Mouse (Mus musculus) forebrain, postnatal 0 days (tissue): ENCODE results near the gene Cars. TPM values are rescaled to one million over a fixed set of nuclear protein-coding genes. Genes with fewer than 3 reads are reported as not detected.

Source experiments
- ATAC-seq: fragments of 200-750 bp; cut with Nextera tagmentation; 2 replicates; pipeline ENCODE4 v1.8.0; 2017; ENCODE audit warnings: mild to moderate bottlenecking, moderate library complexity
- DNase-seq: peaks from one replicate; pipeline ENCODE4 v3.0.0-alpha.2; 2015
- H3K27ac ChIP-seq: fragments of 300-500 bp; sonication (generic); 2 replicates; pipeline ENCODE4 v1.5.1; 2014; ENCODE audit warnings: low read depth, mild to moderate bottlenecking, antibody characterized with exemption, low read length, moderate library complexity, mixed read lengths
- H3K27me3 ChIP-seq: fragments of 300-500 bp; sonication (generic); 2 replicates; pipeline ENCODE4 v1.6.1; 2014; ENCODE audit warnings: mild to moderate bottlenecking, low read length, mixed read lengths; ENCODE audit not compliant: insufficient read depth
- H3K36me3 ChIP-seq: fragments of 300-500 bp; sonication (generic); 2 replicates; pipeline ENCODE4 v1.6.1; 2014; ENCODE audit warnings: mild to moderate bottlenecking, moderate library complexity; ENCODE audit not compliant: insufficient read depth
- H3K4me1 ChIP-seq: fragments of 300-500 bp; sonication (generic); 2 replicates; pipeline ENCODE4 v1.6.1; 2014; ENCODE audit warnings: antibody characterized with exemption; ENCODE audit not compliant: insufficient read depth
- H3K4me2 ChIP-seq: fragments of 300-500 bp; sonication (generic); 2 replicates; pipeline ENCODE4 v1.6.1; 2014; ENCODE audit warnings: low read depth, mild to moderate bottlenecking, moderate library complexity
- H3K4me3 ChIP-seq: fragments of 300-500 bp; sonication (generic); 2 replicates; pipeline ENCODE4 v1.5.1; 2014; ENCODE audit warnings: low read depth, low read length, mixed read lengths
- H3K9ac ChIP-seq: fragments of 300-500 bp; sonication (generic); 2 replicates; pipeline ENCODE4 v1.6.1; 2014; ENCODE audit warnings: mild to moderate bottlenecking
- H3K9me3 ChIP-seq: fragments of 300-500 bp; sonication (generic); 2 replicates; pipeline ENCODE4 v1.6.1; 2016; ENCODE audit warnings: low read length
- CTCF ChIP-seq: sonication (generic); IDR thresholded peaks from 2 replicates; pipeline ENCODE4 v1.5.1; 2016; ENCODE audit warnings: antibody characterized with exemption, control low read depth, low read depth
- WGBS: fragments of 180-500 bp; shearing (Covaris S2); extraction: QIAGEN DNeasy Blood & Tissue Kit; methylation state at CpG from one replicate; pipeline ENCODE4 v1.1.7; 2014; 5-methylcytosine and 5-hydroxymethylcytosine counted together
- polyA plus RNA-seq: library from polyadenylated mRNA; unstranded; fragments of >200 nt; fragmentation: Nextera tagmentation; extraction: Ambion mirVana; gene quantifications from 2 replicates; pipeline ENCODE4 v1.2.1, GENCODE M21; 2015
- total RNA-seq: library from RNA; depleted of rRNA; stranded (reverse); fragments of >200 nt; gene quantifications from 2 replicates; pipeline ENCODE4 v1.2.3, GENCODE M21; 2014

The Cars gene
- total and polyA plus RNA-seq, 2 experiments from 2014 or later, result 68.1 to 74.9 TPM

- Histone ChIP-seq H3K27me3 (no peaks in the 10 kb centered on the region), H3K4me1 (no peaks in the 10 kb centered on the region), H3K9ac (no peak overlapping the region), H3K36me3 (no peaks in the 10 kb centered on the region), H3K4me3 (no peak overlapping the region), H3K9me3 (no peaks in the 10 kb centered on the region), H3K4me2 (no peak overlapping the region), H3K27ac (no peak overlapping the region)
- no peak for TF ChIP-seq CTCF
- no peak for DNase-seq
- ATAC-seq, result no peak
- WGBS, result 63% methylated on average over 10 of the region's 10 CpGs
Measured at GRCm38 (mm10) chr7:143627555-143628286, 27.8 kb upstream of the Cars start.

GRCm38 (mm10) chr7:143626178-143626577, 26.3 kb upstream of the Cars start:
- ATAC-seq (no peak), DNase-seq (no peak)
- H3K9ac ChIP-seq, result no peak overlapping the region
- H3K9me3 ChIP-seq, result no peaks in the 10 kb centered on the region
- no peak overlapping the region for H3K4me2 ChIP-seq
- TF ChIP-seq CTCF, result no peak
- H3K4me1 ChIP-seq, result no peaks in the 10 kb centered on the region
- no peak overlapping the region for H3K27ac ChIP-seq
- WGBS, result 67% methylated on average over 2 of the region's 2 CpGs
- no peak overlapping the region for H3K4me3 ChIP-seq
- H3K27me3 ChIP-seq, result no peaks in the 10 kb centered on the region
- no peaks in the 10 kb centered on the region for H3K36me3 ChIP-seq

GRCm38 (mm10) chr7:143625151-143625550, 25.3 kb upstream of the Cars start:
- no peak overlapping the region for H3K4me2 ChIP-seq
- H3K4me1 ChIP-seq, result no peaks in the 10 kb centered on the region
- WGBS, result 75% methylated on average over 5 of the region's 5 CpGs
- TF ChIP-seq CTCF, result no peak
- no peak overlapping the region for H3K9ac ChIP-seq
- H3K4me3 ChIP-seq, result no peak overlapping the region
- no peaks in the 10 kb centered on the region for H3K36me3 ChIP-seq
- H3K9me3 ChIP-seq, result no peaks in the 10 kb centered on the region
- no peaks in the 10 kb centered on the region for H3K27me3 ChIP-seq
- ATAC-seq (no peak), DNase-seq (no peak)
- H3K27ac ChIP-seq, result no peak overlapping the region

- no peak overlapping the region for H3K9ac ChIP-seq
- no peak overlapping the region for H3K4me2 ChIP-seq
- H3K4me1 ChIP-seq, result no peaks in the 10 kb centered on the region
- 94% methylated on average over 3 of the region's 3 CpGs for WGBS
- H3K27ac ChIP-seq, result no peak overlapping the region
- no peak overlapping the region for H3K4me3 ChIP-seq
- H3K27me3 ChIP-seq, result no peaks in the 10 kb centered on the region
- TF ChIP-seq CTCF, result no peak
- DNase-seq (no peak), ATAC-seq (no peak)
- no peaks in the 10 kb centered on the region for H3K36me3 ChIP-seq
- H3K9me3 ChIP-seq, result no peaks in the 10 kb centered on the region
Measured at GRCm38 (mm10) chr7:143624561-143624960, 24.7 kb upstream of the Cars start.

GRCm38 (mm10) chr7:143620951-143621350, 21.1 kb upstream of the Cars start:
- no peak for ATAC-seq
- TF ChIP-seq CTCF, result no peak

GRCm38 (mm10) chr7:143614404-143615135, 14.7 kb upstream of the Cars start:
- Histone ChIP-seq H3K36me3 (no peaks in the 10 kb centered on the region), H3K9ac (no peak overlapping the region), H3K4me3 (no peak overlapping the region), H3K9me3 (no peaks in the 10 kb centered on the region), H3K27me3 (no peaks in the 10 kb centered on the region), H3K27ac (no peak overlapping the region), H3K4me1 (no peaks in the 10 kb centered on the region), H3K4me2 (no peak overlapping the region)
- ATAC-seq (no peak), DNase-seq (no peak)
- TF ChIP-seq CTCF, result no peak
- 71% methylated on average over 9 of the region's 9 CpGs for WGBS

More at GRCm38 (mm10) chr7:143620951-143621350, 21.1 kb upstream of the Cars start:
- Histone ChIP-seq H3K9me3 (no peaks in the 10 kb centered on the region), H3K4me3 (no peak overlapping the region), H3K27me3 (no peaks in the 10 kb centered on the region), H3K4me1 (no peaks in the 10 kb centered on the region), H3K9ac (no peak overlapping the region), H3K27ac (no peak overlapping the region), H3K36me3 (no peaks in the 10 kb centered on the region), H3K4me2 (no peak overlapping the region)
- no peak for DNase-seq
- WGBS, result 53% methylated on average over 1 of the region's 1 CpGs

- DNase-seq (no peak), ATAC-seq (no peak)
- WGBS, result 61% methylated on average over 3 of the region's 3 CpGs
- no peak overlapping the region for H3K4me2 ChIP-seq
- no peaks in the 10 kb centered on the region for H3K4me1 ChIP-seq
- H3K27me3 ChIP-seq, result no peaks in the 10 kb centered on the region
- H3K27ac ChIP-seq, result no peak overlapping the region
- H3K36me3 ChIP-seq, result no peaks in the 10 kb centered on the region
- H3K9me3 ChIP-seq, result no peaks in the 10 kb centered on the region
- peak; percentile 20; the same call in 1 of the 2 replicates for TF ChIP-seq CTCF
- H3K9ac ChIP-seq, result no peak overlapping the region
- H3K4me3 ChIP-seq, result no peak overlapping the region
Measured at GRCm38 (mm10) chr7:143612215-143612614, 12.3 kb upstream of the Cars start.
